Mouse (Mus musculus): ENCODE measurements around the gene Zmiz1. TPM values are rescaled to one million over a fixed set of nuclear protein-coding genes. Genes with fewer than 3 reads are reported as not detected.

Gene Zmiz1
- polyA plus RNA-seq, 1 experiment from 2014 or later: 80.3 TPM

- peaks cover 55% of the 10 kb centered on the region for H3K36me3 ChIP-seq
- H3K27me3 ChIP-seq: no peaks in the 10 kb centered on the region
- peak overlapping the region; percentile 82 for H3K27ac ChIP-seq
- H3K4me1 ChIP-seq (replicated peaks): peaks cover 48% of the 10 kb centered on the region
- 58% methylated on average over 4 of the region's 4 CpGs for WGBS
- no peak for ATAC-seq
- no peak overlapping the region for H3K9ac ChIP-seq (replicated peaks)
- H3K4me2 ChIP-seq (replicated peaks): no peak overlapping the region
- H3K9me3 ChIP-seq: no peaks in the 10 kb centered on the region
- H3K4me3 ChIP-seq (replicated peaks): no peak overlapping the region
Measured at GRCm38 (mm10) chr14:25594611-25595010, 135.6 kb downstream of the Zmiz1 start.

DNA sequence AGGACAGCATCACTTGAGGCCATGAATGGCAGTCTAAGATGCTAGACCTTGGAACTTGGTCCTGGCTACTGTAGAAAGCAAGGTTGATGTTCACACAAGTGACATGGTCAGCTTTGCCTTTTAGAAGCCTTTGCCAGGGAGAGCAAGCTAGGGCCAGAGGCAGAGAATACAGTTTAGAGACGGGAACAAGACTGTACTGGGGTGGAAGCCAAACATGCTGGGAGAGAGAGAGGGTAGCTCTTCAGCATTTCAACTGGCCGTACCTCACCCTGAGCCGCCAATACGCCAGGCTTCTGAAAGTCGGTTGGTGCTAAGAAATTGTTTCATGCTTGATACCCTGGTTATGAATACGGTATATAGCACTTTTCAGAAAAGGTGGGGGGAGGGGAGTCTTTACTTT lies 140.0 kb downstream of the Zmiz1 start:
- no peak for ATAC-seq
- Histone ChIP-seq H3K4me3 (replicated peaks) (no peak overlapping the region), H3K4me1 (replicated peaks) (peaks cover 49% of the 10 kb centered on the region), H3K4me2 (replicated peaks) (no peak overlapping the region), H3K9me3 (no peaks in the 10 kb centered on the region), H3K27ac (peak overlapping the region; percentile 30; the same call in 1 of the 2 replicates), H3K36me3 (peaks cover 44% of the 10 kb centered on the region), H3K9ac (replicated peaks) (no peak overlapping the region), H3K27me3 (no peaks in the 10 kb centered on the region)
- 92% methylated on average over 6 of the region's 6 CpGs for WGBS

- no peaks in the 10 kb centered on the region for H3K27me3 ChIP-seq
- ATAC-seq: no peak
- no peak overlapping the region for H3K9ac ChIP-seq (replicated peaks)
- 0 out of 2 replicates have a peak overlapping the region, but pooled peaks have one; percentile 42 for H3K27ac ChIP-seq
- 82% methylated on average over 12 of the region's 12 CpGs for WGBS
- no peak overlapping the region for H3K4me3 ChIP-seq (replicated peaks)
- peaks cover 50% of the 10 kb centered on the region for H3K4me1 ChIP-seq (replicated peaks)
- H3K36me3 ChIP-seq: peaks cover 39% of the 10 kb centered on the region
- no peak overlapping the region for H3K4me2 ChIP-seq (replicated peaks)
- no peaks in the 10 kb centered on the region for H3K9me3 ChIP-seq
Measured at GRCm38 (mm10) chr14:25599934-25600333, 140.9 kb downstream of the Zmiz1 start.

DNA sequence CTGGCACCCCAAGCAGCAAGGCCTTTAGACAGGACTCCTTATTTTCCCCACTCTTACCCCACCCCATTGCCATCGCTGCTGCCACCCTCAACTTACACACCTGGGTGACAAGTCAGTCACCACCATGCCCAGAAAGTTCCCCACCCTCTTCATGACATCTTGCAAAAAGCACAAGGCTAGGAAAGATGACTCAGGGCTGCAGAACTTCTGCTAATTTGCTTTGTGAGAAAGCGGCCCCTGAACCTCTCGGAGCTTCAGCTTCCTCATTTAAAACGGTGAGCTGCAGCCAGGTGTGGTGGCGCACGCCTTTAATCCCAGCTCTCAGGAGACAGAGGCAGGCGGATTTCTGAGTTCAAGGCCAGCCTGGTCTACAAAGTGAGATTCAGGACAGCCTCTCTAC lies 141.4 kb downstream of the Zmiz1 start:
- H3K36me3 ChIP-seq: peaks cover 39% of the 10 kb centered on the region
- no peaks in the 10 kb centered on the region for H3K27me3 ChIP-seq
- WGBS: 82% methylated on average over 7 of the region's 7 CpGs
- H3K9ac ChIP-seq (replicated peaks): no peak overlapping the region
- no peak overlapping the region for H3K4me3 ChIP-seq (replicated peaks)
- H3K4me1 ChIP-seq (replicated peaks): peaks cover 54% of the 10 kb centered on the region
- no peaks in the 10 kb centered on the region for H3K9me3 ChIP-seq
- ATAC-seq: no peak
- no peak overlapping the region for H3K4me2 ChIP-seq (replicated peaks)
- H3K27ac ChIP-seq: peak overlapping the region; percentile 44; the same call in 1 of the 2 replicates

DNA sequence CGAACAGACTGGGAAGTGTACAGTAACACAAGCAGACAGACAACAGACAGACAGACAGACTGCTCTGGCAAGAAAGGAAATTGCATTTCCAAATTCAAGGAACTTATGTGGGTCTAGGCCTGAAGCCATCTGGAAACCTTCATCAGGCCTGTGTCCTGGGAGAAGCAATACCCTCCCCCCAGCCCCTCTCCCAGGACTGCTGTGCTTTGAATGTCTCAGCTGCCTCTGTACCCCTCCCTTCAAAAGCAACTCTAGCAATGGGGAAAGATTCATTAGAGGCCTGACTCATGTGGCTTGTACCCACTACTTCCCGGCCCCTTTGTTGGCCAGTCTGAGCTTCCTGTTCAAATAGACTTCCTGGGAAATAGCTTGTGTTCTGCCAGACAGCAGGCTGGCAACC lies 142.0 kb downstream of the Zmiz1 start:
- Histone ChIP-seq H3K4me1 (replicated peaks) (peaks cover 60% of the 10 kb centered on the region), H3K27ac (peak overlapping the region; percentile 44; the same call in 1 of the 2 replicates), H3K9ac (replicated peaks) (no peak overlapping the region), H3K36me3 (peaks cover 34% of the 10 kb centered on the region), H3K4me2 (replicated peaks) (no peak overlapping the region), H3K9me3 (no peaks in the 10 kb centered on the region), H3K27me3 (no peaks in the 10 kb centered on the region), H3K4me3 (replicated peaks) (no peak overlapping the region)
- ATAC-seq: no peak
- WGBS: 73% methylated on average over 2 of the region's 2 CpGs

GRCm38 (mm10) chr14:25602018-25602417 lies 143.0 kb downstream of the Zmiz1 start:
- Histone ChIP-seq H3K4me2 (replicated peaks) (no peak overlapping the region), H3K4me3 (replicated peaks) (no peak overlapping the region), H3K9me3 (no peaks in the 10 kb centered on the region), H3K36me3 (peaks cover 27% of the 10 kb centered on the region), H3K27me3 (no peaks in the 10 kb centered on the region), H3K4me1 (replicated peaks) (peaks cover 71% of the 10 kb centered on the region), H3K9ac (replicated peaks) (no peak overlapping the region), H3K27ac (no peak overlapping the region)
- ATAC-seq: no peak
- 92% methylated on average over 2 of the region's 2 CpGs for WGBS

DNA sequence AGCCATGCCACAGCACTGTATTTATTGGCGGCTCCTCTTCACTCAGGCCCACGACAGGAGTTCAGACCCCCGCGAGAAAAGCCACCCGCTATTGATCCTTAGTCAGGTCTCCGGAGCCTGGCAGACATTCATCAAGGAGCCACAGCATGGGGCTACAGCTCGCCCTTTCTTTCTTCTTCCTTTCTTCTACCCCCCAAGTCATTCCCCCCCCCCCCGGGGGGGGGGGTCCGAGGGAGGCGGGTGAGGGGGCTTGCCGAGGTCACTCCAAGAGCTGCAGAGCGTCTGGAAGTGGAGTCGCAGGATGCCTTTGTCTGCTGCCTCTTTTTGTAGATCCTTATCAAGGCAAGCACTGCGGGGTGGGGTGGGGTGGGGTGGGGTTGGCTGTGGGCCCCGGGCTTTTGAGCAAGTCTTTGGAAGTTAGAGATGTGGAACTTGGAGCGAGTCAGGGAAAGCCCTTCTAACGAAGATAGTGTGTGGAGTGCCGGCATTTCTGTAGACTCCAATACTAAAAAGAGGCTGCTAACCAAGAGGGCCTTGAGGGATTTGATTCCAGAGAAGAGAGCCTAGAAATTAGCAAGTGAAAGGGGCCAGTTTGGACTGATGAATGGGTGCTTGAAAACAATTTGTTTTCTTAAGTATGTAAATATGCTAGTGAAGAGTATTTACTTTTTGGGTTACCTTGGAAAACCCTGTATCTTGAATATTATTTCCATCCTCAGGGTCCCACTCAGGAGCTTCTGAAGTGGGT lies 145.6 kb downstream of the Zmiz1 start:
- H3K27ac ChIP-seq: peak overlapping the region; percentile 100
- H3K4me2 ChIP-seq (replicated peaks): peak overlapping the region; percentile 22; the same call in 1 of the 2 replicates
- WGBS: 4% methylated on average over 17 of the region's 18 CpGs
- H3K4me3 ChIP-seq (replicated peaks): no peak overlapping the region
- peaks cover 79% of the 10 kb centered on the region for H3K4me1 ChIP-seq (replicated peaks)
- ATAC-seq: no peak
- no peaks in the 10 kb centered on the region for H3K27me3 ChIP-seq
- peaks cover 9% of the 10 kb centered on the region for H3K36me3 ChIP-seq
- no peaks in the 10 kb centered on the region for H3K9me3 ChIP-seq
- peak overlapping the region; percentile 41; the same call in 1 of the 2 replicates for H3K9ac ChIP-seq (replicated peaks)

GRCm38 (mm10) chr14:25606372-25607140 lies 147.6 kb downstream of the Zmiz1 start:
- H3K4me1 ChIP-seq (replicated peaks): peaks cover 88% of the 10 kb centered on the region
- peak overlapping the region; percentile 100 for H3K27ac ChIP-seq
- no peaks in the 10 kb centered on the region for H3K36me3 ChIP-seq
- no peaks in the 10 kb centered on the region for H3K27me3 ChIP-seq
- peak overlapping the region; percentile 92 for H3K4me2 ChIP-seq (replicated peaks)
- H3K4me3 ChIP-seq (replicated peaks): peak overlapping the region; percentile 81
- ATAC-seq: peak; percentile 35
- under 1% methylated on average over 31 of the region's 31 CpGs for WGBS
- H3K9me3 ChIP-seq: no peaks in the 10 kb centered on the region
- H3K9ac ChIP-seq (replicated peaks): peak overlapping the region; percentile 97

- WGBS: 0% methylated on average over 72 of the region's 103 CpGs
- Histone ChIP-seq H3K4me3 (replicated peaks) (peak overlapping the region; percentile 81), H3K27ac (peak overlapping the region; percentile 100), H3K9ac (replicated peaks) (peak overlapping the region; percentile 97), H3K9me3 (no peaks in the 10 kb centered on the region), H3K36me3 (no peaks in the 10 kb centered on the region), H3K4me1 (replicated peaks) (peaks cover 88% of the 10 kb centered on the region), H3K27me3 (no peaks in the 10 kb centered on the region), H3K4me2 (replicated peaks) (peak overlapping the region; percentile 92)
- ATAC-seq: peak; percentile 76
Measured at GRCm38 (mm10) chr14:25607141-25607967, 148.4 kb downstream of the Zmiz1 start.

GRCm38 (mm10) chr14:25607968-25608491 lies 149.0 kb downstream of the Zmiz1 start:
- Histone ChIP-seq H3K9me3 (no peaks in the 10 kb centered on the region), H3K27me3 (no peaks in the 10 kb centered on the region), H3K4me1 (replicated peaks) (peaks cover 88% of the 10 kb centered on the region), H3K4me2 (replicated peaks) (peak overlapping the region; percentile 92), H3K27ac (peak overlapping the region; percentile 100), H3K36me3 (no peaks in the 10 kb centered on the region), H3K4me3 (replicated peaks) (peak overlapping the region; percentile 81), H3K9ac (replicated peaks) (peak overlapping the region; percentile 97)
- peak; percentile 82 for ATAC-seq
- under 1% methylated on average over 53 of the region's 53 CpGs for WGBS

- H3K27me3 ChIP-seq: no peaks in the 10 kb centered on the region
- no peaks in the 10 kb centered on the region for H3K9me3 ChIP-seq
- 9% methylated on average over 4 of the region's 4 CpGs for WGBS
- peak overlapping the region; percentile 81 for H3K4me3 ChIP-seq (replicated peaks)
- peaks cover 88% of the 10 kb centered on the region for H3K4me1 ChIP-seq (replicated peaks)
- peak overlapping the region; percentile 92 for H3K4me2 ChIP-seq (replicated peaks)
- no peak for ATAC-seq
- peak overlapping the region; percentile 97 for H3K9ac ChIP-seq (replicated peaks)
- H3K27ac ChIP-seq: peak overlapping the region; percentile 100
- H3K36me3 ChIP-seq: no peaks in the 10 kb centered on the region
Measured at GRCm38 (mm10) chr14:25608618-25609017, 149.6 kb downstream of the Zmiz1 start.
